Mouse (Mus musculus) forebrain, embryonic 12.5 days (tissue): Measurements from ENCODE around the gene Fam69a. TPM values are rescaled to one million over a fixed set of nuclear protein-coding genes. Genes with fewer than 3 reads are reported as not detected.

ENCODE experiments used
- ATAC-seq: fragments of 200-750 bp; cut with Nextera tagmentation; 2 replicates; pipeline ENCODE4 v1.8.0; 2017; ENCODE audit warnings: moderate TSS enrichment; ENCODE audit not compliant: low FRiP score
- H3K27ac ChIP-seq: fragments of 300-500 bp; sonication (generic); 2 replicates; pipeline ENCODE4 v1.5.1; 2016; ENCODE audit warnings: mild to moderate bottlenecking
- H3K27me3 ChIP-seq: fragments of 300-500 bp; sonication (generic); 2 replicates; pipeline ENCODE4 v1.6.1; 2016; ENCODE audit warnings: mild to moderate bottlenecking
- H3K36me3 ChIP-seq: fragments of 300-500 bp; sonication (generic); replicated peaks from 2 replicates; pipeline ENCODE4 v1.6.1; 2016; ENCODE audit warnings: mild to moderate bottlenecking
- H3K4me1 ChIP-seq: fragments of 300-500 bp; sonication (generic); 2 replicates; pipeline ENCODE4 v1.6.1; 2016
- H3K4me2 ChIP-seq: fragments of 300-500 bp; sonication (generic); 2 replicates; pipeline ENCODE4 v1.6.1; 2016; ENCODE audit warnings: mild to moderate bottlenecking, moderate library complexity
- H3K4me3 ChIP-seq: fragments of 300-500 bp; sonication (generic); replicated peaks from 2 replicates; pipeline ENCODE4 v1.5.1; 2016; ENCODE audit warnings: mild to moderate bottlenecking
- H3K9ac ChIP-seq: fragments of 300-500 bp; sonication (generic); 2 replicates; pipeline ENCODE4 v1.6.1; 2016; ENCODE audit warnings: mild to moderate bottlenecking
- H3K9me3 ChIP-seq: fragments of 300-500 bp; sonication (generic); 2 replicates; pipeline ENCODE4 v1.6.1; 2016
- WGBS: fragments of 180-500 bp; shearing (Covaris S2); methylation state at CpG from one replicate; pipeline ENCODE4 v1.1.7; 2016; 5-methylcytosine and 5-hydroxymethylcytosine counted together
- polyA plus RNA-seq: library from polyadenylated mRNA; unstranded; fragments of >200 nt; fragmentation: Nextera tagmentation; extraction: Ambion mirVana; gene quantifications from 2 replicates; pipeline ENCODE4 v1.2.1, GENCODE M21; 2016

Gene Fam69a
- polyA plus RNA-seq, 1 experiment from 2014 or later, result 22.6 TPM

GRCm38 (mm10) chr5:108009721-108010120 lies 22.8 kb upstream of the Fam69a start:
- Histone ChIP-seq H3K4me3 (no peak overlapping the region), H3K27me3 (no peaks in the 10 kb centered on the region), H3K9ac (no peak overlapping the region), H3K4me2 (no peak overlapping the region), H3K9me3 (no peaks in the 10 kb centered on the region), H3K36me3 (no peaks in the 10 kb centered on the region), H3K27ac (no peak overlapping the region), H3K4me1 (no peaks in the 10 kb centered on the region)
- ATAC-seq, result no peak
- WGBS, result 47% methylated on average over 2 of the region's 2 CpGs

GRCm38 (mm10) chr5:108005134-108005533 lies 18.2 kb upstream of the Fam69a start:
- no peak overlapping the region for H3K4me2 ChIP-seq
- H3K27ac ChIP-seq, result no peak overlapping the region
- no peak for ATAC-seq
- 66% methylated on average over 2 of the region's 2 CpGs for WGBS
- H3K4me3 ChIP-seq, result no peak overlapping the region
- H3K9ac ChIP-seq, result no peak overlapping the region
- no peaks in the 10 kb centered on the region for H3K36me3 ChIP-seq
- no peaks in the 10 kb centered on the region for H3K4me1 ChIP-seq
- no peaks in the 10 kb centered on the region for H3K27me3 ChIP-seq
- H3K9me3 ChIP-seq, result no peaks in the 10 kb centered on the region

GRCm38 (mm10) chr5:108002734-108003133 lies 15.8 kb upstream of the Fam69a start:
- no peak overlapping the region for H3K9ac ChIP-seq
- no peaks in the 10 kb centered on the region for H3K36me3 ChIP-seq
- no peaks in the 10 kb centered on the region for H3K9me3 ChIP-seq
- 73% methylated on average over 5 of the region's 5 CpGs for WGBS
- no peaks in the 10 kb centered on the region for H3K27me3 ChIP-seq
- H3K4me1 ChIP-seq, result no peaks in the 10 kb centered on the region
- H3K27ac ChIP-seq, result no peak overlapping the region
- no peak overlapping the region for H3K4me3 ChIP-seq
- no peak overlapping the region for H3K4me2 ChIP-seq
- no peak for ATAC-seq

- Histone ChIP-seq H3K27ac (peak overlapping the region; percentile 59), H3K9me3 (no peaks in the 10 kb centered on the region), H3K9ac (peak overlapping the region; percentile 62), H3K4me3 (peak overlapping the region; percentile 55), H3K4me2 (peak overlapping the region; percentile 49), H3K36me3 (no peaks in the 10 kb centered on the region), H3K27me3 (no peaks in the 10 kb centered on the region), H3K4me1 (no peaks in the 10 kb centered on the region)
- 23% methylated on average over 20 of the region's 20 CpGs for WGBS
- 0 out of 2 replicates have a peak, but pooled peaks have one; percentile 51 for ATAC-seq
Observed at GRCm38 (mm10) chr5:108000776-108001548, 14.1 kb upstream of the Fam69a start.

GRCm38 (mm10) chr5:107997717-107998116 lies 10.8 kb upstream of the Fam69a start:
- no peak overlapping the region for H3K4me2 ChIP-seq
- no peak overlapping the region for H3K27ac ChIP-seq
- ATAC-seq, result no peak
- H3K9ac ChIP-seq, result no peak overlapping the region
- 78% methylated on average over 7 of the region's 7 CpGs for WGBS
- no peaks in the 10 kb centered on the region for H3K36me3 ChIP-seq
- H3K27me3 ChIP-seq, result no peaks in the 10 kb centered on the region
- H3K4me3 ChIP-seq, result no peak overlapping the region
- H3K9me3 ChIP-seq, result no peaks in the 10 kb centered on the region
- no peaks in the 10 kb centered on the region for H3K4me1 ChIP-seq

GRCm38 (mm10) chr5:107995936-107996335 lies 9.1 kb upstream of the Fam69a start:
- Histone ChIP-seq H3K27me3 (no peaks in the 10 kb centered on the region), H3K27ac (no peak overlapping the region), H3K36me3 (no peaks in the 10 kb centered on the region), H3K4me3 (no peak overlapping the region), H3K4me1 (no peaks in the 10 kb centered on the region), H3K4me2 (no peak overlapping the region), H3K9me3 (no peaks in the 10 kb centered on the region), H3K9ac (no peak overlapping the region)
- WGBS, result 97% methylated on average over 2 of the region's 2 CpGs
- ATAC-seq, result no peak

GRCm38 (mm10) chr5:107987835-107988251 lies 958 bp upstream of the Fam69a start:
- H3K9me3 ChIP-seq, result no peaks in the 10 kb centered on the region
- H3K27ac ChIP-seq, result peak overlapping the region; percentile 93
- peaks cover 4% of the 10 kb centered on the region; the same call in 1 of the 2 replicates for H3K27me3 ChIP-seq
- peak overlapping the region; percentile 86 for H3K4me3 ChIP-seq
- peak overlapping the region; percentile 68 for H3K9ac ChIP-seq
- peak overlapping the region; percentile 83 for H3K4me2 ChIP-seq
- ATAC-seq, result peak; percentile 7; the same call in 1 of the 2 replicates
- H3K36me3 ChIP-seq, result no peaks in the 10 kb centered on the region
- WGBS, result 27% methylated on average over 5 of the region's 5 CpGs
- peaks cover 4% of the 10 kb centered on the region; the same call in 1 of the 2 replicates for H3K4me1 ChIP-seq

GRCm38 (mm10) chr5:107986255-107986966 lies 474 bp downstream of the Fam69a start:
- Histone ChIP-seq H3K9me3 (no peaks in the 10 kb centered on the region), H3K4me1 (peaks cover 4% of the 10 kb centered on the region; the same call in 1 of the 2 replicates), H3K9ac (peak overlapping the region; percentile 85), H3K4me2 (peak overlapping the region; percentile 83), H3K27ac (peak overlapping the region; percentile 93), H3K27me3 (peaks cover 4% of the 10 kb centered on the region; the same call in 1 of the 2 replicates), H3K4me3 (peak overlapping the region; percentile 86), H3K36me3 (no peaks in the 10 kb centered on the region)
- ATAC-seq, result peak; percentile 86
- WGBS, result under 1% methylated on average over 46 of the region's 54 CpGs

- no peak overlapping the region for H3K9ac ChIP-seq
- WGBS, result 93% methylated on average over 5 of the region's 5 CpGs
- peaks cover 4% of the 10 kb centered on the region; the same call in 1 of the 2 replicates for H3K4me1 ChIP-seq
- H3K4me3 ChIP-seq, result no peak overlapping the region
- no peak for ATAC-seq
- no peaks in the 10 kb centered on the region for H3K36me3 ChIP-seq
- no peak overlapping the region for H3K27ac ChIP-seq
- H3K9me3 ChIP-seq, result no peaks in the 10 kb centered on the region
- H3K27me3 ChIP-seq, result no peaks in the 10 kb centered on the region
- H3K4me2 ChIP-seq, result no peak overlapping the region
Observed at GRCm38 (mm10) chr5:107983946-107984345, 2.9 kb downstream of the Fam69a start.

- Histone ChIP-seq H3K4me2 (no peak overlapping the region), H3K27ac (no peak overlapping the region), H3K4me3 (no peak overlapping the region), H3K27me3 (no peaks in the 10 kb centered on the region), H3K4me1 (no peaks in the 10 kb centered on the region), H3K9me3 (no peaks in the 10 kb centered on the region), H3K36me3 (no peaks in the 10 kb centered on the region), H3K9ac (no peak overlapping the region)
- 78% methylated on average over 3 of the region's 3 CpGs for WGBS
- no peak for ATAC-seq
Observed at GRCm38 (mm10) chr5:107982016-107982415, 4.9 kb downstream of the Fam69a start.

GRCm38 (mm10) chr5:107979901-107980300 lies 7.0 kb downstream of the Fam69a start:
- no peak for ATAC-seq
- 93% methylated on average over 1 of the region's 1 CpGs for WGBS
- Histone ChIP-seq H3K9me3 (no peaks in the 10 kb centered on the region), H3K36me3 (no peaks in the 10 kb centered on the region), H3K4me1 (no peaks in the 10 kb centered on the region), H3K27ac (no peak overlapping the region), H3K4me2 (no peak overlapping the region), H3K4me3 (no peak overlapping the region), H3K27me3 (no peaks in the 10 kb centered on the region), H3K9ac (no peak overlapping the region)

- no peaks in the 10 kb centered on the region for H3K36me3 ChIP-seq
- no peaks in the 10 kb centered on the region for H3K4me1 ChIP-seq
- no peak for ATAC-seq
- H3K4me3 ChIP-seq, result no peak overlapping the region
- no peaks in the 10 kb centered on the region for H3K27me3 ChIP-seq
- WGBS, result 86% methylated on average over 6 of the region's 6 CpGs
- H3K9ac ChIP-seq, result no peak overlapping the region
- H3K9me3 ChIP-seq, result no peaks in the 10 kb centered on the region
- H3K4me2 ChIP-seq, result no peak overlapping the region
- H3K27ac ChIP-seq, result no peak overlapping the region
Observed at GRCm38 (mm10) chr5:107978289-107979035, 8.4 kb downstream of the Fam69a start.
